Comparison of ENCODE assay signal across 13 mouse cellular contexts in the genomic region with DNA sequence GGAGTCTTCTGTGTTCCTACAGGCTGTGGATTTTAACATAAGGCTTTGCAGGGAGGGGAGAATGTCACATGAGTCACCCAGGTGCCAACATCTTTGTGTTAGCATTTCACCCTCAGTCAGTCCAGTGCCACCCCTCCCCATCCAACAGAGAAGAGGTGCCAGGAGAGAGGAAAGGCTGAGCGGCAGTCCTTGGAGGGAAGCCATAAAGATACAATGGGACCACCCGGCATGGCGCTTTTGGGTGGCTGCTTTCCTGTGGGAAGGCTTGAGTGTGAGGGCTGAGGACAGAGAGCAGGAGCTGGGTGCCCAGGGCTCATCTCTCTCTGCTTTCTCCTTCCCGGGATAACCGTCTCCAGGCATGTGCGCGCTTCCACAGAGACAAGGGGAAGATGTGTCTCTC. TPM values are rescaled to one million over a fixed set of nuclear protein-coding genes. Genes with fewer than 3 reads are reported as not detected.
DNase-seq lines count a peak whose midpoint lies in the region; ATAC-seq and TF ChIP-seq lines count a peak whose summit lies in the region.
"Had no signal": no experiment of that assay in that cellular context is flagged by ENCODE, and none has a peak within 500 bp of the region (broad histone marks: within the 10 kb centered on the region; RNA-seq: fewer than 3 reads in every experiment).

No protein-coding gene starts in this region.

- intact Hi-C loops in heart, adult 2 months (cut with DNase I): no loop called here
- intact Hi-C loops in heart, postnatal 25 days (cut with DNase I): no loop called here

- ATAC-seq in hindbrain, embryonic 12.5 days (ENCODE audit: low FRiP score): no peak
- ATAC-seq in midbrain, postnatal 0 days (ENCODE audit: low FRiP score): peak; percentile 56
- ATAC-seq in megakaryocyte, adult 5-6 weeks (ENCODE audit: poor library complexity, severe bottlenecking): no peak

- H3K27me3 ChIP-seq in heart, adult 2 months (ENCODE audit: control insufficient read depth, insufficient read depth, low read length): no peaks in the 10 kb centered on the region
- H3K27me3 ChIP-seq in hindbrain, embryonic 12.5 days: no peaks in the 10 kb centered on the region
- no peaks in the 10 kb centered on the region for H3K27me3 ChIP-seq in midbrain, postnatal 0 days (ENCODE audit: insufficient read depth, low read length)
- H3K27me3 ChIP-seq: lung, embryonic 15.5 days had no signal

- no peak for TF ChIP-seq CTCF in heart, adult 2 months (IDR thresholded peaks at IDR 0.05)
- no peak for TF ChIP-seq CTCF in lung, adult 2 months (IDR thresholded peaks at IDR 0.05; ENCODE audit: insufficient read depth, low read length)
- TF ChIP-seq CTCF in midbrain, postnatal 0 days (IDR thresholded peaks at IDR 0.05): no peak

- peaks cover 2% of the 10 kb centered on the region for H3K36me3 ChIP-seq in heart, adult 2 months (ENCODE audit: control insufficient read depth, insufficient read depth, low read length)
- H3K36me3 ChIP-seq in hindbrain, embryonic 12.5 days: no peaks in the 10 kb centered on the region
- H3K36me3 ChIP-seq in midbrain, postnatal 0 days (ENCODE audit: insufficient read depth, low read length): no peaks in the 10 kb centered on the region
- H3K36me3 ChIP-seq: lung, embryonic 15.5 days had no signal

- peaks cover 10% of the 10 kb centered on the region for H3K4me1 ChIP-seq in heart, adult 2 months (ENCODE audit: control insufficient read depth, insufficient read depth, low read length)
- H3K4me1 ChIP-seq in lung, adult 2 months (ENCODE audit: control insufficient read depth, insufficient read depth, low read length): peaks cover 5% of the 10 kb centered on the region
- peaks cover 15% of the 10 kb centered on the region for H3K4me1 ChIP-seq in hindbrain, embryonic 12.5 days
- H3K4me1 ChIP-seq in midbrain, postnatal 0 days (ENCODE audit: insufficient read depth, low read length): no peaks in the 10 kb centered on the region

- H3K9ac ChIP-seq in heart, adult 2 months (ENCODE audit: low read depth, low read length): peak overlapping the region; percentile 3; the same call in 1 of the 2 replicates
- H3K9ac ChIP-seq in hindbrain, embryonic 12.5 days: no peak overlapping the region
- no peak overlapping the region for H3K9ac ChIP-seq in midbrain, postnatal 0 days (replicated peaks; ENCODE audit: low read length, poor library complexity, severe bottlenecking)
- H3K9ac ChIP-seq: lung, embryonic 15.5 days had no signal

- 17% methylated on average over 7 of the region's 7 CpGs for WGBS in heart, adult 2 months
- 40% methylated on average over 7 of the region's 7 CpGs for WGBS in lung, adult 2 months
- WGBS in hindbrain, embryonic 12.5 days: 75% methylated on average over 7 of the region's 7 CpGs
- WGBS in midbrain, postnatal 0 days: 50% methylated on average over 5 of the region's 7 CpGs

- peaks cover 4% of the 10 kb centered on the region for H3K79me2 ChIP-seq in heart, adult 2 months (replicated peaks; ENCODE audit: control insufficient read depth, insufficient read depth, low read length)

- no peaks in the 10 kb centered on the region; the same call in 1 of the 2 replicates for H3K9me3 ChIP-seq in hindbrain, embryonic 12.5 days (replicated peaks)
- H3K9me3 ChIP-seq in midbrain, postnatal 0 days (ENCODE audit: low read length): no peaks in the 10 kb centered on the region

- TF ChIP-seq POLR2A in heart, adult 2 months (IDR thresholded peaks at IDR 0.05; ENCODE audit: insufficient read depth, low read depth, low read length): no peak
- TF ChIP-seq POLR2A in lung, adult 2 months (IDR thresholded peaks at IDR 0.05; ENCODE audit: borderline replicate concordance, extremely low read depth, low read depth, low read length): no peak

- H3K27ac ChIP-seq in heart, adult 2 months: peak overlapping the region; percentile 32; the same call in 1 of the 2 replicates
- peak overlapping the region; percentile 52 for H3K27ac ChIP-seq in hindbrain, embryonic 12.5 days
- H3K27ac ChIP-seq in midbrain, postnatal 0 days (ENCODE audit: low read depth, low read length): peak overlapping the region; percentile 55
- H3K27ac ChIP-seq: lung, embryonic 15.5 days had no signal

- H3K4me3 ChIP-seq in heart, adult 2 months: no peak overlapping the region
- no peak overlapping the region for H3K4me3 ChIP-seq in lung, adult 2 months (replicated peaks; ENCODE audit: extremely low read depth, low read depth, low read length)
- H3K4me3 ChIP-seq in hindbrain, embryonic 12.5 days: no peak overlapping the region
- no peak overlapping the region for H3K4me3 ChIP-seq in midbrain, postnatal 0 days (ENCODE audit: low read depth, low read length)
- H3K4me3 ChIP-seq: lung, embryonic 15.5 days; myocyte had no signal

- H3K4me2 ChIP-seq in hindbrain, embryonic 12.5 days (replicated peaks): no peak overlapping the region
- H3K4me2 ChIP-seq in midbrain, postnatal 0 days (ENCODE audit: low read depth, low read length, poor library complexity, severe bottlenecking): no peak overlapping the region
- H3K4me2 ChIP-seq: lung, embryonic 15.5 days had no signal

- no peak for DNase-seq in heart, adult 2 months
- no peak for DNase-seq in heart, postnatal 25 days (ENCODE audit: low spot score)
- peak; percentile 23 for DNase-seq in lung, postnatal 36 days
- no peak for DNase-seq in lung, adult 2 months
- peak; percentile 41 for DNase-seq in midbrain, postnatal 0 days (ENCODE audit: low spot score)
- no peak for DNase-seq in layer of hippocampus, adult 11-12 months (ENCODE audit: low spot score)
- DNase-seq: adrenal gland, postnatal 36 days; cerebellum, adult 2 months; thymus, adult 18-20 months had no signal

- no peak for TF ChIP-seq EP300 in heart, adult 2 months (IDR thresholded peaks at IDR 0.05; ENCODE audit: insufficient read depth, low read depth, low read length)

RNA-seq across cellular contexts. Expression of gene Parvb, which starts 13.3 kb away (rescaled TPM):
- 100 to 1,000 TPM in 1 of 2 experiments, 10 to 100 TPM in 1; 99.4 to 116 TPM for total RNA-seq in heart, adult 2 months (2021)
- polyA plus RNA-seq in heart, adult 2 months (2012; rRNA removed): 58.5 and 61.6 TPM in 2 replicates
- total RNA-seq in heart, postnatal 25 days (2021): 100 to 1,000 TPM; 147 to 154 TPM
- 39.3 and 47.5 TPM in 2 replicates for polyA plus RNA-seq in lung, adult 2 months (2012; rRNA removed)
- 5.0 and 6.5 TPM in 2 replicates for polyA plus RNA-seq in hindbrain, embryonic 12.5 days (2016; fragmentation: Nextera tagmentation; extraction: Ambion mirVana)
- 9.6 and 14.0 TPM in 2 replicates for total RNA-seq in midbrain, postnatal 0 days (2014; rRNA removed)
- polyA plus RNA-seq in midbrain, postnatal 0 days (2015; fragmentation: Nextera tagmentation; extraction: Ambion mirVana): 4.3 and 5.8 TPM in 2 replicates
- 32.7 and 38.8 TPM in 2 replicates for total RNA-seq in megakaryocyte, adult 5-6 weeks (2015)
- 9.5 and 10.6 TPM in 2 replicates for total RNA-seq in megakaryocyte, adult 5-6 weeks (2017)

RNA-seq across cellular contexts. Expression of gene Samm50, which starts 53.1 kb away (rescaled TPM):
- 100 to 1,000 TPM; 258 to 289 TPM for total RNA-seq in heart, adult 2 months (2021)
- 27.8 and 36.6 TPM in 2 replicates for polyA plus RNA-seq in heart, adult 2 months (2012; rRNA removed)
- 100 to 1,000 TPM; 264 to 267 TPM for total RNA-seq in heart, postnatal 25 days (2021)
- 7.2 and 12.4 TPM in 2 replicates for polyA plus RNA-seq in lung, adult 2 months (2012; rRNA removed)
- 87.8 and 94.7 TPM in 2 replicates for polyA plus RNA-seq in hindbrain, embryonic 12.5 days (2016; fragmentation: Nextera tagmentation; extraction: Ambion mirVana)
- 38.9 and 39.7 TPM in 2 replicates for total RNA-seq in midbrain, postnatal 0 days (2014; rRNA removed)
- 88.1 and 90.9 TPM in 2 replicates for polyA plus RNA-seq in midbrain, postnatal 0 days (2015; fragmentation: Nextera tagmentation; extraction: Ambion mirVana)
- total RNA-seq in megakaryocyte, adult 5-6 weeks (2015): 25.7 and 30.5 TPM in 2 replicates
- total RNA-seq in megakaryocyte, adult 5-6 weeks (2017): 26.0 and 26.4 TPM in 2 replicates

Comparison
In these comparisons a context has a peak if more than half of its experiments do, and no peak if none do; other contexts are left out.
1. DNase-seq: peak in lung, postnatal 36 days (single experiment) and midbrain, postnatal 0 days (single experiment); none in heart, adult 2 months (0 of 2), heart, postnatal 25 days (single experiment), lung, adult 2 months (single experiment) and layer of hippocampus, adult 11-12 months (single experiment).
2. Peak in every context shown above with its lines, with median percentiles within 50 percentile points of each other: H3K27ac ChIP-seq.